Mouse (Mus musculus) stomach, postnatal 0 days (tissue): ENCODE measurements around the gene Hnrnph2.

Experiments
- CTCF ChIP-seq: IDR thresholded peaks from 2 replicates; pipeline ENCODE4 v1.5.1; 2016; ENCODE audit warnings: antibody characterized with exemption, low read depth, mild to moderate bottlenecking, moderate library complexity
- EP300 ChIP-seq: optimal IDR thresholded peaks from 2 replicates; pipeline ENCODE3; 2016; ENCODE audit warnings: antibody characterized with exemption

DNA sequence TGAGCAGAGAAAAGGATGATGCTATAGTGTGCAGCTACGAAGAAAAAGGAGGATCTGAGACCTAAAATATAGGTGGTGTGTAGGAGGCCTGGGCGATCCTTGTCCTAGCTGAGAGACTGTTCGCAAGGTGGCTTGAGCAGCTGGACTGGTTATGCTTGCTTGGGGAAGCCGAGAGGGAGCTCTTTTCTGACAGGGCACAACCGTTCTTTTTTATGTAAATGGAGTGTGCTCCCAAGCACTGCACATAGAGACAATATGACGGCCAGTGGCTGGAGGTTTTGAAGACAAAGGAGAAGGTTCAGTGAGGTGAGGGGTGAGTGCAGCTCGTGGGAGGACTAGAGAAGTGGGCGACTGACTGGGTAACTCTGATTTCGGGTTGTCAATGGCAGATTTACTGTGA lies 18.7 kb downstream of the Hnrnph2 start:
- TF ChIP-seq CTCF, result no peak
- TF ChIP-seq EP300, result no peak
